Mouse (Mus musculus) liver, embryonic 15.5 days (tissue): ENCODE data around the gene Rpl34. TPM values are rescaled to one million over a fixed set of nuclear protein-coding genes. Genes with fewer than 3 reads are reported as not detected.
A peak's percentile ranks its signal among the peaks of the same experiment; 100 is the strongest.

Experiments used
- ATAC-seq: fragments of 200-750 bp; cut with Nextera tagmentation; 2 replicates; pipeline ENCODE4 v1.8.0; 2017; ENCODE audit warnings: moderate number of reproducible peaks, mild to moderate bottlenecking, moderate library complexity; ENCODE audit not compliant: insufficient read depth
- H3K27ac ChIP-seq: fragments of 300-500 bp; sonication (generic); replicated peaks from 2 replicates; pipeline ENCODE4 v1.5.1; 2015; ENCODE audit warnings: mild to moderate bottlenecking, inconsistent platforms
- H3K27me3 ChIP-seq: fragments of 300-500 bp; sonication (generic); 2 replicates; pipeline ENCODE4 v1.6.1; 2015; ENCODE audit warnings: mild to moderate bottlenecking, inconsistent platforms
- H3K36me3 ChIP-seq: fragments of 300-500 bp; sonication (generic); replicated peaks from 2 replicates; pipeline ENCODE4 v1.6.1; 2015; ENCODE audit warnings: moderate library complexity, mild to moderate bottlenecking, inconsistent platforms
- H3K4me1 ChIP-seq: fragments of 300-500 bp; sonication (generic); replicated peaks from 2 replicates; pipeline ENCODE4 v1.6.1; 2015; ENCODE audit warnings: inconsistent platforms
- H3K4me2 ChIP-seq: fragments of 300-500 bp; sonication (generic); 2 replicates; pipeline ENCODE4 v1.6.1; 2015; ENCODE audit warnings: moderate library complexity, mild to moderate bottlenecking, inconsistent platforms
- H3K4me3 ChIP-seq: fragments of 300-500 bp; sonication (generic); replicated peaks from 2 replicates; pipeline ENCODE4 v1.5.1; 2015; ENCODE audit warnings: mild to moderate bottlenecking, inconsistent platforms
- H3K9ac ChIP-seq: fragments of 300-500 bp; sonication (generic); 2 replicates; pipeline ENCODE4 v1.6.1; 2015; ENCODE audit warnings: moderate library complexity, mild to moderate bottlenecking, inconsistent platforms
- H3K9me3 ChIP-seq: fragments of 300-500 bp; sonication (generic); replicated peaks from 2 replicates; pipeline ENCODE4 v1.6.1; 2016; ENCODE audit warnings: inconsistent platforms
- WGBS: fragments of 180-500 bp; shearing (Covaris S2); methylation state at CpG from one replicate; pipeline ENCODE4 v1.1.7; 2015; ENCODE audit warnings: mixed read lengths; ENCODE audit not compliant: insufficient replicate concordance; 5-methylcytosine and 5-hydroxymethylcytosine counted together
- polyA plus RNA-seq: library from polyadenylated mRNA; unstranded; fragments of >200 nt; fragmentation: Nextera tagmentation; extraction: Ambion mirVana; gene quantifications from 2 replicates; pipeline ENCODE4 v1.2.1, GENCODE M21; 2015

Rpl34 gene
- 482 and 508 TPM in 2 replicates for polyA plus RNA-seq

DNA sequence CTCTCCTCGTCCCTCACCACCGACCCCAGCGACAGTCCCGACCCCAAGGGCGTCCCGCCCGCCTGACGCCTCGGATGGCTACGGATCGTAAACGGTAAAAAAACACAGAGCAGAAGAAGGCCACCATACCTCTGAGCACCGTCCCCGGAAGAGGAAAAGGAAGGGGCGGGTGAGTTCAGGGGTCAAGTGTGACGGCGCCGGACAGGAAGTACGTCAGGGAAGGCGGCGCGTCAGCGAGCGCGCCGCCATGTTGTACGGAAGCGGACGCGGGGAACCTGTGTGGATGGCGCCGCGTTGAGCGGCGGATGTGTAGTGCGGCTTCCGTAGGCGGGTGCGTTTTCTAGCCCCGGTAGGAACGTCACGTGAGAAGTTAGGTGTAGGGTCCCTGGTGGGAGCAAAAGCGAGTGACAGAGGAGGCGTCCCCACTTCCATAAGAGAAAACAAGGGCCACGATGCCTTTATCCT lies at the start of gene Rpl34:
TSS of gene Rpl34 (minus strand) at position 210 of the 465 bp plus-strand sequence.
- no peaks in the 10 kb centered on the region for H3K9me3 ChIP-seq
- peak within 1 kb of the TSS; percentile 92 for H3K9ac ChIP-seq
- H3K36me3 ChIP-seq = peaks cover 38% of the 10 kb centered on the region
- ATAC-seq = peak; percentile 99
- peaks cover 10% of the 10 kb centered on the region for H3K27me3 ChIP-seq
- under 1% methylated on average over 45 of the region's 45 CpGs for WGBS
- H3K27ac ChIP-seq = peak within 1 kb of the TSS; percentile 73
- H3K4me3 ChIP-seq = peak within 1 kb of the TSS; percentile 90
- peaks cover 30% of the 10 kb centered on the region for H3K4me1 ChIP-seq
- peak within 1 kb of the TSS; percentile 82 for H3K4me2 ChIP-seq

DNA sequence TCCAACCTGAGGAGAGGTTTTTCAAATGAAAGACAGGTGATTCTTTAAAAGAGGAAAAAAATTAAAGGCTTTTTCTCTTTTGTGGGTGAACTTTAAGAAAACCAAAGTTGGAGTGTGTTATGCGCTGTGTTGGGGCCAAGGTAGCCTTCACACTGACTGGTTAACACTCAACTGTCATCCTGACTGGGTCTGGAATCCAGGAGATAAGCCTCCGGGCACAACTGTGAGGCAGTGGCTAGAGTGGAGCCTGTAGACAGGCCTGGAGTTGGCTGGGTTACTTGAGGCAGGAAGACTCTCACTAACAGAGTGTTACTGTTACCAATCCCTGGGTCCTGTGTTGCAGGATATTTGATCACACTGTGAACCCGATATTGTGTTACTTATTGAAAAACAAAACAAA lies 38.0 kb upstream of the Rpl34 start:
- Histone ChIP-seq H3K4me3 (no peak overlapping the region), H3K4me2 (no peak overlapping the region), H3K27ac (no peak overlapping the region), H3K9me3 (no peaks in the 10 kb centered on the region), H3K36me3 (no peaks in the 10 kb centered on the region), H3K4me1 (no peaks in the 10 kb centered on the region), H3K9ac (no peak overlapping the region), H3K27me3 (no peaks in the 10 kb centered on the region)
- no peak for ATAC-seq
- 31% methylated on average over 3 of the region's 3 CpGs for WGBS

DNA sequence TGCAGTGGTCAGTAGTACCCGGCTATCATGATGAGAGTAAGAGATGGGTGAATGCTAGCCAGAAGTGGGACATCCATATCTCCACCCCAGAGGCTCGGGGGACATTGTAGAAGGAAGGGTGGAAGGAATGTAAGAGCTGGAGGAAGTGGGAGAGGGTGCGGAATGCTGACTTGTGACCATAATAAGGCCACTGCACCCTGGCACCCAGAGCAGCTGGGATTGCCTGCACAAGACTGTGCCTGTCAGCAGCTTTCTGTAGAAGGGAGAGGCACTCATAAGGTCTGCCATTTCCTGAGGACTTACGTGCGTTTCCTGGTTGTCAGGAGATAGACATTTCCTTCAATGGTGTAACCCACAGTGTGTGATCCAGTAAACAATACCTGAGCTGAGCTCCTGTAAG lies 33.9 kb upstream of the Rpl34 start:
- Histone ChIP-seq H3K9me3 (no peaks in the 10 kb centered on the region), H3K36me3 (no peaks in the 10 kb centered on the region), H3K4me3 (no peak overlapping the region), H3K27me3 (no peaks in the 10 kb centered on the region), H3K27ac (no peak overlapping the region), H3K4me2 (no peak overlapping the region), H3K9ac (no peak overlapping the region), H3K4me1 (no peaks in the 10 kb centered on the region)
- 43% methylated on average over 5 of the region's 5 CpGs for whole genome bisulfite sequencing
- no peak for ATAC-seq

DNA sequence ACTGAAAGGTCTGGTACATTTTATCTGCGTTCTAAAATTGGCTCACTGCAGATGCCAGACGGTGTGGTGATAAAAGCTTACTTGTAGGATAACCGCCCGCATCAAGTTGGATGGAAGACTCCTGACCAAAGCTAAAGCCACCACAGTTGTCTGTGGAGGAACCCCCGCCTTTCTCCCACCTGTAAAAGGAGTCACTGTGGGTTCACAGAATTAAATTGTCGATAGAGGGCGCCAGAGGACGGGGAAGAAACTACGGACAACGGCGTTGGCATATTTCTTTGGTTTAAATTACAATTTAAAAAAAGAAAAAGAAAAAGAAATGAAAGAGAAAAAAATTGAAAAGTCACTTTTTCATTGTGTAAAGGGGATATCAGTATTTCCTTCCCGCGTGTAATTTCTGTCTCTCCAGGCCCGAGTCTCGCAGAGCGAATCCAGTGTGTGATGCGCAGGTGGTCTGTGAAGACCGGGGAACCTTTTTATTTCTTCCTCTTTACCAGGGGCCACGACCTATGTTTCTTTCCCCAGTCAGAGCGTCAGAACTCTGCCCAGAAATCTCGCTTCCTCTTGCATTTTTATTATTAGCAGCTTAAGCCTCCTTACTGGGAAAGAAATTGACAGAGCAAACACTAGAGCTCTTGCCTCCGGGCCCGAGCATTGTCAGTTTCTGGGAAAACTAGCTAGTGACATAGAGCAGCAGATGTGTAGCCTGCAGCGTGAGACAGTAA lies 30.7 kb upstream of the Rpl34 start:
- Histone ChIP-seq H3K36me3 (no peaks in the 10 kb centered on the region), H3K27me3 (no peaks in the 10 kb centered on the region), H3K9me3 (no peaks in the 10 kb centered on the region), H3K27ac (no peak overlapping the region), H3K4me3 (no peak overlapping the region), H3K4me1 (no peaks in the 10 kb centered on the region), H3K4me2 (no peak overlapping the region), H3K9ac (no peak overlapping the region)
- ATAC-seq = no peak
- WGBS = 48% methylated on average over 24 of the region's 24 CpGs

DNA sequence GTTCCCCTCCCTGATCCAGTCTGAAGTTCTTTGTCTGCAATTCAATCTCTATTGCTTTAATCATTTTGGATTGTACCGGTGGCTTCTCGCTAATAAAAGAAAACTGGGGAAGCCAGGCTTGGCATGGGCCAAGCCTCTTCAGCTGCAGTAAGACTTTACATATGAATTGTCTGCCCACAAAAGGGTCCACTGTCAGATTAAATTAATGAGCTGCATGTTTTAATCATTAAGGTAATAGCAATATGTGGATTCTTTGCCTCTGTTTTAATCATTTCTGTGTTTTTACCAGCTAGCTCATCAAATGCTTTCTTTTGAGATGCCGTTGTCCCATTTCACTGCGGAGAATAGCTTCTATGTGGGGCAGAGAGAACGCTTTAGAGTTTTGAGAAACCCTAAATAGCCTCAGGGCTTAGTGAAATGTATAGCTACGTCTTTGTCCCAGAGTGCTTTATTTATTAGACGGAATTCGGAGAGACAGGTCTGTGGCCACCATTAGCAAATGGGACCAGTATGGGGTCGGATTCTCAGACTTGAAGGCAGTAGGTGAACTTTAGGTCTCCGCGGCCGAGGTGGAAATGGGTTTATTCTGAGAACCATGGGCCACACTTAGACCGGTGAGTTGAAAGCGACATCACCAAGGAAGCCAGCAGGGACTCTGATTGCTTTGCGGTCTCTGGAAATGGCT lies 28.1 kb upstream of the Rpl34 start:
- WGBS = 75% methylated on average over 15 of the region's 15 CpGs

DNA sequence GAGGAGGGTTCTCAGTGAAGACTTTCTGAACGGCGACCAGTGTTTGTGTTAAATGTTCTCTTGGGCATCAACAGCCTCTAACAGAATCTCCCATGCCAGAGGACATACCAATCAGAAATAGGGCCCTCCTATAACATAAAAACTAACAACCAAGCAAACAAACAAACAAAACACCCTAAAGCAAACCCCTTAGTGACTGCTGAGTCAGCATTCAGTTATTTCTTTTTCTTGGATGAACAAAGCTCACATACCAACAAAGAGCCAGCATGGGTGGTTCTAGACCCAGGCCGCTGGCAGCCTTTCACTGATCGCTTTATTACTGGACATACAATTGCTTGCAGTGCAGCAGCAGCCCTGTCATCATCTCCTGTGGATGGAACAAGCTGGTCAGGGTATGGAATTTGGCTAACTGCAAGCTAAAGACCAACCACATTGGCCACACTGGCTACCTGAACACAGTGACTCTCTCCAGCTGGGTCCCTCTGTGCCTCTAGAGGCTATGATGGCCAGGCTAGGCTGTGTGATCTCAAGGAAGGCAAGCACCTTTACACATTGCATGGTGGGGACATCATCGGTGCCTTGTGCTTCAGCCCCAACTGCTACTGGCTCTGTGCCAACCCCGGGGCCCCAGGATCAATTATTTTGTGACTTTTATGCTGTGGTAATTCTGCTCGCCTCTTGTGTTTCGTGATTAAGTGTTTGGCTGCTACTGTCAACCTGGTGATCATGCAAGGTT lies 27.1 kb upstream of the Rpl34 start:
- 65% methylated on average over 8 of the region's 8 CpGs for WGBS
- no peak overlapping the region for H3K4me2 ChIP-seq
- H3K4me3 ChIP-seq = no peak overlapping the region
- no peaks in the 10 kb centered on the region for H3K27me3 ChIP-seq
- no peaks in the 10 kb centered on the region for H3K9me3 ChIP-seq
- no peaks in the 10 kb centered on the region for H3K36me3 ChIP-seq
- no peak for ATAC-seq
- no peak overlapping the region for H3K9ac ChIP-seq
- H3K4me1 ChIP-seq = no peaks in the 10 kb centered on the region
- H3K27ac ChIP-seq = no peak overlapping the region

More for the DNA sequence above, 28.1 kb upstream of the Rpl34 start:
- Histone ChIP-seq H3K27me3 (no peaks in the 10 kb centered on the region), H3K4me1 (no peaks in the 10 kb centered on the region), H3K27ac (no peak overlapping the region), H3K4me2 (no peak overlapping the region), H3K9ac (no peak overlapping the region), H3K4me3 (no peak overlapping the region), H3K36me3 (no peaks in the 10 kb centered on the region), H3K9me3 (no peaks in the 10 kb centered on the region)
- ATAC-seq = no peak

DNA sequence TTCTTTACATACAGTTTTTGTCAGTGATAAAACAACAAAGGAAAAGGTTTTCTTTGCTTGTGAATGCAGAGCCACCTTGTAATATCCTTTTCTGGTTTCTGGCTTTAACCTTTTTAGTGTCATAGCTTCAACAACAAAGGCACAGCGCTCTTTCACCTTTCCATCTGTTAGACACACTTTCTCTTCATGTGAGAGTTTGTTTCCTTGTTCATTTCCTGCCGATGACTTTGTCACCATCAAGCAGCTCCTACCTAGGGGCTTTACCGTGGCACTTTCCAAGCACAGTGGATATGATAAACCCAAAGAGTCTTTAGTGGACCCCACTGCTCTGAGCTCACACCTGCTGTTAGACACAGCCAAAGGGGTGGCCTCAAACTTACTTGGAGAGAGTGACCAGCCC lies 19.0 kb upstream of the Rpl34 start:
- H3K4me1 ChIP-seq = no peaks in the 10 kb centered on the region
- ATAC-seq = no peak
- no peak overlapping the region for H3K9ac ChIP-seq
- no peak overlapping the region for H3K4me3 ChIP-seq
- H3K9me3 ChIP-seq = no peaks in the 10 kb centered on the region
- no peak overlapping the region for H3K4me2 ChIP-seq
- H3K27ac ChIP-seq = no peak overlapping the region
- H3K36me3 ChIP-seq = no peaks in the 10 kb centered on the region
- no peaks in the 10 kb centered on the region for H3K27me3 ChIP-seq
- WGBS = 52% methylated on average over 3 of the region's 3 CpGs

DNA sequence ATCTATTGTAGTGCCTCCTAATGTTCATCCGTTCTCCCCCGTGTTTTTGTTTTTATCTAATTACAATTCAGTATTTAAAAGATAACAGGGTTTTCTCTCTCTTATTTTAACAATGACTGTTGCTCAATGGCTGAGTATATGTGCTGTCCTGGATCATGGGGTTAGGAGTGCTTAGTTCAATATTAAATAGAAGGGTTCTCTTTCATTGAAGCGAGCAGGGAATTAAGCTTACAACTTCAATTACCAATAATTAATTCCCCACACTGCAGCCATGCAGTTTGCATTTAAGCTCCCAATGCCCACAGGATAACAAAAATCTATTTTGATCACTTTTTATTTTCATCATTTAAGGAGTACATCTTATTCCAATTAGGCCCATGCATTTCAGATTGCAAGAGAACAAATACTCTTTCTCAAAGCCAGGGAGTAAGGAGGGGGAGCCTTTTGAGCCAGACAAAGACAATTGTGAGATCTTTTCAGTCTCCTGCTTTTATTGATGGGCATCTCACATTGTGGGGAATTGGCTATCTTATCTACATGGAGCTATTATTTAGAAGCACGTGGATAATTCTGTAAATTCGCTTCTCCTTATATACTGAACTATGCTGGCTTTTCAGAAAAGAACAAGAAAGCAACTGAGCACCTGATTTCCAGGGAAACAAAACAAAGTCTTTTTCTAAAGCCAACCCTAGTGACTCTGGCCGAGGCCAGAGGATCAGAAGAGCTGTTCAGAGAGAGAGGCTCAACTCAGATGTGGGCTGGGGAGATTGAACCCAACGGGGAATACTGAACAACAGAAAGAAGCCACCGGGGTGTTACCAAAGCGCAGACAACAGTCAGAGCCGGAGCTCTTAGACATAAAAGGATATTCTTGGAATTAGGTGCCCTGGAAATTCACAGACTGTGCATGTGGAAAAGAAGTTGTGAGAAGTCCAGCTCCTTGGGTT lies 16.7 kb upstream of the Rpl34 start:
- Histone ChIP-seq H3K27me3 (no peaks in the 10 kb centered on the region), H3K4me1 (no peaks in the 10 kb centered on the region), H3K4me3 (no peak overlapping the region), H3K36me3 (no peaks in the 10 kb centered on the region), H3K27ac (no peak overlapping the region), H3K9ac (no peak overlapping the region), H3K9me3 (no peaks in the 10 kb centered on the region), H3K4me2 (no peak overlapping the region)
- 69% methylated on average over 10 of the region's 10 CpGs for WGBS
- ATAC-seq = no peak

DNA sequence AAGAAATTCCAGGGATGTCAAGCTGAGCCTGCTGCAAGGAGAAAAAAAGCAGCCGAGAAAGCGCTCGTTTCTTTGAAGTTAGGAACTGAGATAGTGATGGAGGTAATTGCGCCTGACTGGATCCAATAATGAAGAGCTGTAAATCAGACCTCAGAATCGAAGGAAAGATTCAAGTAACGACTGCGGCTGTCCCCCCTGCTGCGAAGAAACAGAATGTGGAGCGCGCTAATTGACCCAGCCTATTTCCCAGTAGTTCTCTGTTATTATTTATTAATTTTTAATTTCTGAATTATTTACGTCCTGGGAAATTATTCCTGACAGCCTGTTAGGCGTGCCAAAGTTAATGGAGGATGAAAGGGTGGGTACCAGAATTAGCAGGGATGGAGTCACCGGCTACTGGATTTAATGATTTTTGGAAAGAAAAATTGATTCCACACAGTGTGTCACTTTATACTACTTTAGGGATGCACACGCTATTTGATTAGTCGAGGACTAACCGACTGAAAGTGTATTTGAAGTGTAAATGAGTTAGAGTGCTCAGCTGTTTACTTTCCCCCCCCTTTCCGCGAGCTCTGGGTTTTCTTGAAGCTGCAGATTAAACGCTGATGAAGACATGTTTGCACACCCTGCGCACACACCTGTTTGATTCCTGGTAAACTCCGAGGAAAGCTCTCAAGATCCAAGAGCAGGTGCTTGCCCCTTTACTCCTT lies 7.6 kb upstream of the Rpl34 start:
- H3K36me3 ChIP-seq = no peaks in the 10 kb centered on the region
- no peak overlapping the region for H3K4me3 ChIP-seq
- H3K9ac ChIP-seq = no peak overlapping the region
- no peak overlapping the region for H3K27ac ChIP-seq
- peaks cover 6% of the 10 kb centered on the region; the same call in 1 of the 2 replicates for H3K27me3 ChIP-seq
- no peaks in the 10 kb centered on the region for H3K4me1 ChIP-seq
- no peaks in the 10 kb centered on the region for H3K9me3 ChIP-seq
- H3K4me2 ChIP-seq = no peak overlapping the region
- no peak for ATAC-seq
- 53% methylated on average over 21 of the region's 21 CpGs for WGBS

DNA sequence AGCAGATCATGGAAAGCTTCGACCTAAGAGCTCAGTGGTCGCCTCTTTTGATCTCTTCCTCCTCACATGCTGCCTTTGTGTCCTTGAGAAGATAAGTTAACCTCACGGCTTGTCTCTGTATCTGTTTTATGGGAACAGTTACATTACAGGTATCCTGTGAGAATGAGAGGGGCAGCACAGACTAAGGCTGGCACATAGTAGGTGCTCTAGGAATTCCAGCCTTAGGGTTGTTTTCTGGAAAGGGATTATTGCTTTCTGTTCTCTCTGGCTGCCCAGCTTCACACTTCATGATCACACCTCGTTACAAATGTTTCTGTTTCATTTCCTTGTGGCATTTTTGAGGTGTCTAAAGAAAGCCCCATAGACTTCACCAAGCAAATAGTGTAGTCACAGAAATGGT lies 6.6 kb upstream of the Rpl34 start:
- ATAC-seq = no peak
- H3K27ac ChIP-seq = no peak overlapping the region
- no peak overlapping the region for H3K4me2 ChIP-seq
- WGBS = 38% methylated on average over 4 of the region's 4 CpGs
- no peaks in the 10 kb centered on the region for H3K9me3 ChIP-seq
- peaks cover 10% of the 10 kb centered on the region for H3K27me3 ChIP-seq
- H3K4me1 ChIP-seq = no peaks in the 10 kb centered on the region
- H3K9ac ChIP-seq = no peak overlapping the region
- no peaks in the 10 kb centered on the region for H3K36me3 ChIP-seq
- H3K4me3 ChIP-seq = no peak overlapping the region
